8 mouse cellular contexts compared by ENCODE assay signal in the genomic region with DNA sequence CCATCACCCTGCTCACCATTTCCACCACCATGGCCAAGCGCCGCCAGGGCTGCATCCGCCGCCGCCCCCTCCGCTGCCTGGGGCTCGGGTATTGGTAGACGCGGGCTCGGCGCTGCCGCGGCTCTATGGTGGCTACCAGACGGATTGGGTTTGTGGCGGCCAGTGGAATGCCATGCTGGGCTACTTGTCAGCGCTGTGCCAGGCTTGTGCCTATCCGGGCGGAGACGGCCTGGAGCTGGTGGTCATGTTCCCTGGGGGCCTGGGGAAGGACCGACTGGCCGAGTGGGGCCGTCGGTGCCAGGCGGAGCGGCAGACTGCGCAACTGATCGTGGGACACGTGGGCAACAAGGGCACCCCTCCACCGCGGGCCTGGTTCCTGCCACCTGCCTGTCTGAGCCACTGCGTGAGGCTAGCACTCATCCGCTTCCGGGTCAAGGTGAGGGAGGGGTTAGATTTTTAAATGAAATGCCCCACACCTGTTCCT. TPM values are rescaled to one million over a fixed set of nuclear protein-coding genes. Genes with fewer than 3 reads are reported as not detected.
DNase-seq lines count a peak whose midpoint lies in the region; ATAC-seq and TF ChIP-seq lines count a peak whose summit lies in the region.

No protein-coding gene starts in this region.

- intact Hi-C loops in heart, postnatal 25 days (cut with DNase I): loop anchor here (5.0 to 10.0 kb wide), 3 partner anchors 173 to 757 kb away; a partner anchor contains a TSS

- H3K4me2 ChIP-seq in forebrain, embryonic 14.5 days (ENCODE audit: low read length): peak overlapping the region; percentile 61
- H3K4me2 ChIP-seq in lung, embryonic 14.5 days: peak overlapping the region; percentile 66

- H3K27ac ChIP-seq in MEL (ENCODE audit: control insufficient read depth, low read depth, low read length): peak overlapping the region; percentile 84
- H3K27ac ChIP-seq in forebrain, embryonic 14.5 days (ENCODE audit: low read depth, low read length): peak overlapping the region; percentile 81
- H3K27ac ChIP-seq in lung, embryonic 14.5 days (ENCODE audit: low read depth): peak overlapping the region; percentile 79
- peak overlapping the region; percentile 46 for H3K27ac ChIP-seq in olfactory bulb, adult 2 months (ENCODE audit: insufficient read depth, low read depth, low read length)
- H3K27ac ChIP-seq in thymus, adult 2 months (ENCODE audit: control insufficient read depth, insufficient read depth, low read length): peak overlapping the region; percentile 55

- no peaks in the 10 kb centered on the region for H3K9me3 ChIP-seq in MEL (replicated peaks; ENCODE audit: insufficient read depth, low read length)
- no peaks in the 10 kb centered on the region for H3K9me3 ChIP-seq in forebrain, embryonic 14.5 days (replicated peaks; ENCODE audit: control insufficient read depth, low read length)
- no peaks in the 10 kb centered on the region for H3K9me3 ChIP-seq in lung, embryonic 14.5 days (ENCODE audit: low read depth, low read length)

- no peak for TF ChIP-seq CTCF in MEL (IDR thresholded peaks at IDR 0.05 in 2 of 3, conservative IDR thresholded peaks at IDR 0.05 in 1 of 3; ENCODE audit: control insufficient read depth in 1 of 3, insufficient read depth in 1 of 3, low read depth in 2 of 3, low read length in 3 of 3, poor library complexity in 1 of 3, severe bottlenecking in 1 of 3)
- TF ChIP-seq CTCF in lung, embryonic 14.5 days (IDR thresholded peaks at IDR 0.05; ENCODE audit: low read depth): 0 out of 2 replicates have a peak, but pooled peaks have one; percentile 0
- TF ChIP-seq CTCF in olfactory bulb, adult 2 months (IDR thresholded peaks at IDR 0.05; ENCODE audit: insufficient read depth, low read depth, low read length): no peak
- no peak for TF ChIP-seq CTCF in thymus, adult 2 months (IDR thresholded peaks at IDR 0.05; ENCODE audit: borderline replicate concordance, control insufficient read depth, extremely low read depth, insufficient read depth, low read length, poor library complexity)

- H3K27me3 ChIP-seq in MEL (ENCODE audit: control insufficient read depth in 1 of 2, insufficient read depth in 2 of 2, low read length in 2 of 2): no peaks in the 10 kb centered on the region
- H3K27me3 ChIP-seq in forebrain, embryonic 14.5 days (replicated peaks; ENCODE audit: control insufficient read depth, insufficient read depth, low read length): no peaks in the 10 kb centered on the region
- H3K27me3 ChIP-seq in lung, embryonic 14.5 days (ENCODE audit: insufficient read depth, low read length): no peaks in the 10 kb centered on the region
- no peaks in the 10 kb centered on the region for H3K27me3 ChIP-seq in thymus, adult 2 months (ENCODE audit: control insufficient read depth, insufficient read depth, low read length)

- peaks cover 44% of the 10 kb centered on the region for H3K79me2 ChIP-seq in MEL (ENCODE audit: control insufficient read depth, insufficient read depth, low read length, poor library complexity)

- no peak for TF ChIP-seq EP300 in MEL (IDR thresholded peaks at IDR 0.05; ENCODE audit: low read depth in 1 of 2, low read length in 2 of 2)

- peak overlapping the region; percentile 91 to 92 for H3K4me3 ChIP-seq in MEL (ENCODE audit: control insufficient read depth in 1 of 2, insufficient read depth in 1 of 2, low read depth in 2 of 2, low read length in 2 of 2)
- H3K4me3 ChIP-seq in forebrain, embryonic 14.5 days (ENCODE audit: low read depth, low read length): peak overlapping the region; percentile 59
- H3K4me3 ChIP-seq in lung, embryonic 14.5 days (ENCODE audit: low read depth, low read length): peak overlapping the region; percentile 63
- H3K4me3 ChIP-seq in olfactory bulb, adult 2 months (ENCODE audit: insufficient read depth, low read depth, low read length): peak overlapping the region; percentile 96
- peak overlapping the region; percentile 89 for H3K4me3 ChIP-seq in thymus, adult 2 months (ENCODE audit: control insufficient read depth, insufficient read depth, low read length)

- H3K36me3 ChIP-seq in MEL (ENCODE audit: control insufficient read depth in 1 of 2, insufficient read depth in 2 of 2, low read length in 2 of 2): peaks cover 7 to 33% of the 10 kb centered on the region in 2 experiments; a peak in 3 of 4 replicates
- H3K36me3 ChIP-seq in forebrain, embryonic 14.5 days (ENCODE audit: control insufficient read depth, insufficient read depth, low read length): no peaks in the 10 kb centered on the region
- H3K36me3 ChIP-seq in lung, embryonic 14.5 days (ENCODE audit: insufficient read depth): no peaks in the 10 kb centered on the region
- no peaks in the 10 kb centered on the region for H3K36me3 ChIP-seq in thymus, adult 2 months (ENCODE audit: control insufficient read depth, insufficient read depth, low read length)

- peak overlapping the region; percentile 95 for H3K9ac ChIP-seq in MEL (ENCODE audit: control insufficient read depth, low read depth, low read length, poor library complexity, severe bottlenecking)
- H3K9ac ChIP-seq in forebrain, embryonic 14.5 days (ENCODE audit: low read length): peak overlapping the region; percentile 63
- peak overlapping the region; percentile 62 for H3K9ac ChIP-seq in lung, embryonic 14.5 days

- DNase-seq in MEL (ENCODE audit: low read depth, low spot score): peak; percentile 76
- peak; percentile 16 for DNase-seq in c-Kit-positive CD71-positive TER-119-positive erythroid progenitor cells, embryonic 14.5 days (ENCODE audit: low spot score)
- DNase-seq in forebrain, embryonic 14.5 days (ENCODE audit: low spot score): peak; percentile 28
- DNase-seq in heart, postnatal 25 days (ENCODE audit: low spot score): peak; percentile 16
- peak; percentile 19 for DNase-seq in layer of hippocampus, adult 18-20 months (ENCODE audit: low spot score in 2 of 2)
- DNase-seq in lung, embryonic 14.5 days: peak; percentile 30
- DNase-seq in thymus, adult 2 months: peak; percentile 66

- peak; percentile 54 for ATAC-seq in forebrain, embryonic 14.5 days
- peak; percentile 50 for ATAC-seq in lung, embryonic 14.5 days (ENCODE audit: insufficient read depth)

- no peak for TF ChIP-seq RAD21 in MEL (IDR thresholded peaks at IDR 0.05; ENCODE audit: low read depth, low read length)

- peak; percentile 18 to 67; a peak in 2 of 4 replicates for TF ChIP-seq POLR2A in MEL (IDR thresholded peaks at IDR 0.05; ENCODE audit: control insufficient read depth in 1 of 2, insufficient read depth in 1 of 2, low read depth in 1 of 2, low read length in 2 of 2, poor library complexity in 1 of 2)
- no peak for TF ChIP-seq POLR2A in olfactory bulb, adult 2 months (IDR thresholded peaks at IDR 0.05; ENCODE audit: insufficient read depth, low read depth, low read length)
- TF ChIP-seq POLR2A in thymus, adult 2 months (IDR thresholded peaks at IDR 0.05; ENCODE audit: control insufficient read depth, extremely low read depth, insufficient read depth, low read length, poor library complexity): no peak

- WGBS in forebrain, embryonic 14.5 days: 38% methylated on average over 33 of the region's 33 CpGs
- WGBS in lung, embryonic 14.5 days: 11% methylated on average over 30 of the region's 33 CpGs
- WGBS in olfactory bulb, adult 2 months: 20% methylated on average over 33 of the region's 33 CpGs
- WGBS in thymus, adult 2 months: under 1% methylated on average over 25 of the region's 33 CpGs

- H3K4me1 ChIP-seq in MEL (ENCODE audit: control insufficient read depth in 1 of 2, insufficient read depth in 2 of 2, low read length in 2 of 2): peaks cover 2 to 16% of the 10 kb centered on the region in 2 experiments
- H3K4me1 ChIP-seq in forebrain, embryonic 14.5 days (ENCODE audit: control insufficient read depth, insufficient read depth, low read length): no peaks in the 10 kb centered on the region
- H3K4me1 ChIP-seq in lung, embryonic 14.5 days (ENCODE audit: insufficient read depth): no peaks in the 10 kb centered on the region
- no peaks in the 10 kb centered on the region for H3K4me1 ChIP-seq in olfactory bulb, adult 2 months (ENCODE audit: control insufficient read depth, insufficient read depth, low read length)
- H3K4me1 ChIP-seq in thymus, adult 2 months (replicated peaks; ENCODE audit: control insufficient read depth, insufficient read depth, low read length): peaks cover 6% of the 10 kb centered on the region

TF ChIP-seq in MEL, 35 proteins besides CTCF, POLR2A, EP300 and RAD21 (continues in another document):
- peak; percentile 77 for TF ChIP-seq USF1 (IDR thresholded peaks at IDR 0.05; ENCODE audit: low read depth, low read length)
- peak; percentile 90 for TF ChIP-seq MYC (IDR thresholded peaks at IDR 0.05; ENCODE audit: low read depth, low read length)
- TF ChIP-seq ZKSCAN1 (IDR thresholded peaks at IDR 0.05; ENCODE audit: low read depth, low read length): no peak
- peak; percentile 62; the same call in 1 of the 2 replicates for TF ChIP-seq ELF1 (IDR thresholded peaks at IDR 0.05; ENCODE audit: low read depth, low read length)
- TF ChIP-seq CHD1 (IDR thresholded peaks at IDR 0.05; ENCODE audit: low read depth, low read length): no peak
- TF ChIP-seq TAL1 (IDR thresholded peaks at IDR 0.05; ENCODE audit: low read length): no peak
- TF ChIP-seq SIN3A (IDR thresholded peaks at IDR 0.05; ENCODE audit: low read length): 0 out of 2 replicates have a peak, but pooled peaks have one; percentile 50
- TF ChIP-seq POLR2AphosphoS2 (IDR thresholded peaks at IDR 0.05; ENCODE audit: low read length): 0 out of 2 replicates have a peak, but pooled peaks have one; percentile 61
- TF ChIP-seq NELFE (IDR thresholded peaks at IDR 0.05; ENCODE audit: low read depth, low read length): no peak
- no peak for TF ChIP-seq GATA1 (IDR thresholded peaks at IDR 0.05; ENCODE audit: low read depth, low read length)
- TF ChIP-seq RCOR1 (IDR thresholded peaks at IDR 0.05; ENCODE audit: low read depth, low read length): no peak
- 0 out of 2 replicates have a peak, but pooled peaks have one; percentile 11 for TF ChIP-seq NRF1 (IDR thresholded peaks at IDR 0.05; ENCODE audit: insufficient read depth, low read depth, low read length, poor library complexity, severe bottlenecking)
- TF ChIP-seq ETS1 (IDR thresholded peaks at IDR 0.05; ENCODE audit: low read depth, low read length): no peak
- TF ChIP-seq MAX (IDR thresholded peaks at IDR 0.05; ENCODE audit: low read length): peak; percentile 82
- no peak for TF ChIP-seq MAZ (IDR thresholded peaks at IDR 0.05; ENCODE audit: low read depth, low read length)

RNA-seq across cellular contexts. Expression of a gene that starts 0.6 kb away (rescaled TPM):
- 7.6 TPM in 2 replicates for total RNA-seq in MEL (2012; rRNA removed)
- polyA plus RNA-seq in MEL (2012; ENCODE audit: insufficient read depth in 1 of 2, insufficient read length in 2 of 2, low read depth in 1 of 2, low replicate concordance in 2 of 2, missing spikeins in 1 of 2): 10 to 100 TPM; 12.5 to 35.3 TPM
- polyA plus RNA-seq in forebrain, embryonic 14.5 days (2014; fragmentation: Nextera tagmentation; extraction: Ambion mirVana): 5.0 and 7.1 TPM in 2 replicates
- 10 to 100 TPM; 13.1 to 13.9 TPM for total RNA-seq in heart, postnatal 25 days (2021)
- total RNA-seq in layer of hippocampus, adult 18-20 months (2021): 10 to 100 TPM; 48.0 to 50.4 TPM
- polyA plus RNA-seq in lung, embryonic 14.5 days (2014; fragmentation: Nextera tagmentation; extraction: Ambion mirVana): 3.8 TPM in 2 replicates
- not detected in 2 replicates for polyA plus RNA-seq in olfactory bulb, adult 2 months (2012; ENCODE audit: insufficient read depth, insufficient read length, low replicate concordance, missing spikeins)
- polyA plus RNA-seq in thymus, adult 2 months (2012; rRNA removed): 3.8 and 3.9 TPM in 2 replicates

Comparison
In these comparisons a context has a peak if more than half of its experiments do, and no peak if none do; other contexts are left out.
1. Peak in every context shown above with its lines: DNase-seq, ATAC-seq, H3K4me3 ChIP-seq and H3K27ac ChIP-seq.
2. DNase-seq: peak in every context shown above with its lines; median percentile 76 in MEL; 66 in thymus, adult 2 months; 30 in lung, embryonic 14.5 days; 28 in forebrain, embryonic 14.5 days; 19 in layer of hippocampus, adult 18-20 months; 16 in c-Kit-positive CD71-positive TER-119-positive erythroid progenitor cells, embryonic 14.5 days; 16 in heart, postnatal 25 days.
3. POLR2A ChIP-seq: peak in MEL (2 of 2); none in olfactory bulb, adult 2 months (single experiment) and thymus, adult 2 months (single experiment).